Mouse (Mus musculus) thymus, postnatal 14 days (tissue): ENCODE data around the gene Ripply3.

Source experiments
- DNase-seq: peaks from one replicate; pipeline ENCODE4 v3.0.0; 2021

Gene Ripply3

DNA sequence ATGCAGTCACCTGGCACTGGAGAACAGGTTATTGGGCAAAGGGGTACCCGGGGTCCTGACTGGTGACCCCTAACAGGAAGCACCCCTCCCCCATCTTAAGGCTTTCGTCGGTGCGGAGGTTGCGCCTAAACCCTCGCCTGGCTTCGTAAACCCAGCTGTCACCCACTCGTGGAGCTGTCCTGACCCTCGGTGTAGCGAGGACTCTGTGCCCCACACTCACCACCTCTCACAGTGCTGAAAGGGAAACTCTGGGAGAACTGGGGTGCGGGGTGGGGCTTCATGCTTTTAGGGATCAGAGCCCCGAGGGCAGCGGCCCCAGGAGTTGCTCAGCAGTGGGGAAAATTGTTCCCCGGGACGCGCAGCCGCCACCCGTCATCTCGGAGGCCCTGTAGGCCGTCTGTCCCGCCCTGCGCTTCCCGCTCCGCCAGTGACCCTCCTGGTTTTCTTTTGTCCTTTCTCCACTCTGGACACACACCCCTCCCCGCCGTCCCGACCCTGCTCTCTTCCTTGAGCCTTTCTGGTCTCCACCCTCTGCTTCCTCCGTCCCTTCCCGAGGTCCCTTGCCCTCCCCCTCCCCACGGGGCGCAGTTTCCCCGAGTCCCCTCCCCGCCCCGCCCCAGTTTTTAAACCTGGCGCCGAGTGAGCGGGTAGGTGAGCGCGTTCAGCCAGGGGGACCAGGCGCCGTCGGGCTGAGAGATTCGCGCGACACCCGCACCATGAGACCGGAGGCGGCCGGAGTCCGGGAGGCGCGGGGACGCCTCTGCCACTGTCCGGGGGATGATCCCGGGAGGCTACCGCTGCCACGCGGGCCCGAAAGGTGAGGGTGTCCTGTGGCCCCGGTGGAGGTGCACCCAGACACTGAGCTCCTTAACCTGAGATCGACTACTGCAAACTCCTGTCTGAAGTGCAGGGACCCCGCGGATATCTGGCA lies at the start of gene Ripply3:
TSS of gene Ripply3 (plus strand) at position 640 of the 931 bp plus-strand sequence.
- DNase-seq = peak; percentile 25

DNA sequence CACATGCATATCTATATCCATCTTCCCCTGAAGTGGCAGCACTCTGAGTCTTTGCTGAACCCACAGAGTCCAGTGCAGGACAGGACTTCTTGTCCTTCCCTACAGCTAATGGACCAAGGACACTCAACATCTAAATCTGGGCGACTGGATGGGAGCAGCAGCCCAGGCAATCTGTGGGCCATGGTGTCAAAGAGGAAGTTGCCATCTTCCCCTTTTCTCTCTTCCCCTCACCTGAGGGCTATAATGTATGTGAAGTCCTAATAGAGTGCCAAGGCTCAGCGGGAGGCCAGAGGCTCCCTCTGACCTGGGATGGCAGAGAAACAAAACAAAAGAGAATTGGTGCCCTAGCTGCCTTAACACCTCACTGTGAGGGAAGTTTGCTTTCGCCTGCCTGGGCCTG lies 44.2 kb upstream of the Ripply3 start:
- DNase-seq = no peak

DNA sequence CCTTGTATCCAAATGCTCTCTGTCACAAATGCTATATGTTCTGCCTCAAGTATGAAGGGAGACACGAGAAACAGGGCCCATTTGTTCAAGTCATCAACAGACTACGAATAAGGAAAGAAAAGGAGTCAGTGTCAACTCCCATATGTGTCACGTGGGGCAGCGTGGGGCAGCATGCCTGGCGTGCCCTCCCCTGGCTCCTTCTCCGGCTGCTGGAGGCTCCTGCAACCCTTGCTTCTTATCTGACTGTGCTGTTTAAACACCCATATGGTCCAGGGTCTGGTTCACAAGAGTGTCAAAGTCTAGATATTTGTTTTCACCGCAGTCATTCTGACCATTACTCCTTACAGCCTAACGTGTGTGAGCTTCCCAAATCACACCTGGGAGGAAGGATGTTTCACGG lies 40.4 kb upstream of the Ripply3 start:
- no peak for DNase-seq

- no peak for DNase-seq
Measured at GRCm38 (mm10) chr16:94289138-94290072, 38.8 kb upstream of the Ripply3 start.

DNA sequence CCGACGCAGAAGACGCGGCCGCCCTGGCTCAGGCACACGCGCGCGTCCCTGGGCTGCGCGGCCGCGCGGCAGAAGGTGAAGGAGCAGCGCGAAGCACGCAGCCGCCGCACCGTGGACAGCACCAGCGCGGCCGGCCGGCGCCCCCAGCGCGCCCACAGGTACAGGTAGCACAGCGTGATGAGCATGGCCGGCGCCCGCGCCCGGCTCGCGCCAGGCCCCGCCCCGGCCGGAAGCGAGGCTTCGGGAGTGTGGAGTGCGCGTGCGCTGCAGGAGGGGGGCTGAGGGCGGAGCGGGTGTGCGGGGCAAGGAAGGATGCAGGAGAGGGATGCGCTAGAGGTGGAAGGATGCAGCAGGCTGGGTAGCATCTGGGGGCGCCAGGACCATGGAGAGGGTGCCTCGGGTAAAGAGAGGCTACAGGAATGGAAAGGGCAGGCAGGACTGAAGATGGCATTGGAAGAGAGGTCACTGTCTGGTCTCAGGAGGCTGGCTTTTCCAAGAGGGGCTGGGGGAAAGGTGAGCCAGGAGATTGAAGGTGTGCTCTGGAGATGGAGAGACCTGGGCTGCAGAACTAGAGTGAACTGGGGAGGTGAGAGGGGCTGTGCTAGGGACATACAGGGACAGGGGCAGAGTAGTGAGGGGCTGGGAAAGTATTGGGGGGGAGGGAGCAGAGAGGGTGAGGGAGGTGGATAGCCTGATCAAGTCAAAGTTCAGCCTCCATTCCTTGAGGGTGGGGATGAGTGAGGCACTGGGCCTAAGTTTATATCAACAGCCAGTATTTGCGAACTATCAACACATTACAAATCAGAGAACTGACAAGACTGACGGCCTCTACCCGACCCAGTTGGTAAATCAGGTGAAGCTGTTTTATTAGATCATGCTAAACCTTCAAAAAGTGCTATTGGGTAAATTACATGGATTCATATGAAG lies 37.9 kb upstream of the Ripply3 start:
- DNase-seq = peak; percentile 91

DNA sequence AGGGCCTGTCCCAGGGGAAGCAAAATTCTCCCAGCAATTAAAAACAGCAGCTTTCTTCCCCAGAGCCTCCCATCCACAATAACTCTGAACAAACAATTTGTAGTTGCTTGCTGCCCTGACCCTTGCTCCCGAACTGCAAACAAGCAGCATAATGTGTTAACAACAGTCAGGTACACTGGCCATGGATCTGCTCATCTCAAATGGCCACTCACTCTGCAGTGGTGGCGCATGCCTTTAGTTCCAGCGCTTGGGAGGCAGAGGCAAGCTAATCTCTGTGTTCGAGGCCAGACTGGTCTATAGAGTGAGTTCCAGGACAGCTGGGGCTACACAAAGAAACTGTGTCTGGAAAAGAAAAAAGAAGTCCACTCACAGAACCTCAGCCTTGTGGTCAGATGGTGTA lies 37.1 kb upstream of the Ripply3 start:
- DNase-seq = no peak

GRCm38 (mm10) chr16:94298081-94298480 lies 30.1 kb upstream of the Ripply3 start:
- DNase-seq = no peak

DNA sequence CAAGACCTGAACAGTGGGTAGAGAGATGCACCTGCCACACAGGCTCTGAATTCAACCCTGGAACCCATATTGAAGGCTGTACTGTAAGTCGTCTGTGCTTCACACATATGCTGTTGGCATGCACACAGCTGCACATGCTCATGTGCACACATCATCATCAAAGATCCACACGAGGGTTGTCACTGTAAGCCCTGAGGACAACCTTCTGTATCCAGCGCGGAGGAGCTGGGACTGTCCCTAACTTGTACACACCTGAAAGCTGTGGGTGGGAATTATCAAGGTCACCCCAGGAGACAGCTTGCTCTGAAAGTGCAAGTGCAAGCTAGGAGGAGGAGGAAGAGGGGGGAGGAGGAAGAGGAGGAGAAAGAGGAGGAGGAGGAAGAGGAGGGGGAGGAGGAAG lies 29.0 kb upstream of the Ripply3 start:
- no peak for DNase-seq

- no peak for DNase-seq
Measured at GRCm38 (mm10) chr16:94301194-94301593, 27.0 kb upstream of the Ripply3 start.

GRCm38 (mm10) chr16:94301696-94302095 lies 26.5 kb upstream of the Ripply3 start:
- no peak for DNase-seq

- DNase-seq = peak; percentile 45
Measured at GRCm38 (mm10) chr16:94302274-94303202, 25.7 kb upstream of the Ripply3 start.

DNA sequence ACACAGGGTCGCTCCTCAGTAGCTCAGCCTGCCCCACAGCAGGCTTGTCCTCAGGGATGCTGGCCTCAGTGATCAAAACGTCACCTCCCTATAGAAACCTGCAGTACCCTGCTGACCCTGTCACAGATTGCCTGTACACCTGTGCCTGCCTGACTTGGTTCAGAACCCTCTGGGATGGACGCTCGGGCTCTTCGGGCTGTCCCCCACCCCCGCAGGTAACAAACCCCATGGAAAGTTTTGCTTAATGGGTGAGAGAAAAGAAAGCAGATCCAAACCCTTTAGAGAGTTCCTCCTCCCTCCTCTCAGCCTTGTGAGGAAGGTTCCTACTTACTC lies 25.1 kb upstream of the Ripply3 start:
- no peak for DNase-seq

- DNase-seq = no peak
Measured at GRCm38 (mm10) chr16:94307526-94307925, 20.7 kb upstream of the Ripply3 start.

DNA sequence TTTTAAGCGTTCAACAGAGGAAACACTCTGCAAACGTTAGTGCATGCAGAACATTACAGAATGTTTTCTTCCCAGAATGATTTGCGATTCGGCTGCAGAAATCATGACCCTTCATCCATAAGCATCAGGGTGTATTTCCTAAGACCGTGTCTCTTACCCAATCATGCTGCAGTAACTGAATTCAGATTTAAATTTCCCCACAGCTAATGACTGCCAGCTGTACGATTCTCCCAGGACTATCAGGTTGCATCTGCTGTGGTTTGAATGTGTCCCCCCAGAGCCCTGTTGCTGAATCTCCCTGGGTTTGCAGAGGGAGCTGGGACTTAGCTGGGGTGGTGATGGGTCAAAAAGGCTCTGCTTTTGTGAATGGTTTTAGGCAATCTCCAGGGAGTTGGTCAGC lies 20.3 kb upstream of the Ripply3 start:
- DNase-seq = no peak

DNA sequence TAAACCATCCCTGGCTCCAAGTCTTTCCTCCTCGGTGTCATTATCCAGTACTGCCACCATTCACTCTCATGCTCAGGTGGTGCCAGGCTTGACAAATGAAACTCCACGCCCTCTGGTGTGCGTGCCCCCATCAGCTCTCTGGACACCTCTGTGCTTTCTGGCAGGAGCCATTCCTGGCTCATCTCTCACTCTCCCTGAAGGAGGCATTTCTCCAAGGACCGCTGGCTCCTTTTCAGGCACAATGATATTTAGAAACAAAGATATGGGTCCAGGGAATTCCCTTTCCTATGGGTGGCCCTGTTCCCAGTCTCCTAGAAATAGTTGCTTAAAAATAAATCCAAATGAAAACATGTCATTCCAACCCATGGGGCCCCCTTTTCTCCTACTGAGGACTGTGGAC lies 19.2 kb upstream of the Ripply3 start:
- DNase-seq = no peak

DNA sequence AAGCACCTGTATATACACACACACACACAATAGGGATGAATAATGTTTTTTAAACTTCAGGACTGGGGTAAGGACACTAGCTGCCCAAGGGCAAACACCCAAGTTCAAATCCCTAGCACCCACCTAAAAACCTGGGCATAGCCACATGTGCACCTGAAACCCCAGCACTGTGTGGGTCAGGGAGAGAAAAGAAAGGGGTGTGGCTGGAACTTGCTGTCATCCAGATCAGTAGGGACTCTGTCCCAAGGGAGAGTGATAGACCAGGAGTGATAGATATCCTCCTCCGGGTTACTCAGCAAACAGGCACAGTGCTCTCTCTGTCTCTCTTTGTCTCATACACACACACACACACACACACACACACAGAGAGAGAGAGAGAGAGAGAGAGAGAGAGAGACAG lies 16.8 kb upstream of the Ripply3 start:
- DNase-seq = no peak

DNA sequence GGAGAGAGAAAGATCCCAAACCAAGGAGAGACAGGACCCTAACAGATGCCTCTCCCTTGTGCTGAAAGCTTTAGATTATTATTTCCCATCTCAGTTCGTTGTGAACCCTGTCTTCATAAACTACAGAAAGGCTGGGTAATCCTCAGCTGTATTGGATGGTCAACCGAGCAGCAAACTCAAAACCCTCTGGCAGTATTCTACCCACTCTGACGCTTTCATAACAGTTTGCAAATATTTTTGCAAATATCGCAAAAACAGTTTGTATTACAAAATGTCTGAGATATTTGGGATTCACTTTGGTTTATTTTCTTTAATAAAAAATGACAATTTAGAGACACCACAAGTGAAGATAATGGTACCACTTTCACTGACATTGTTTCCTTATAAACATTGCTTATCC lies 16.3 kb upstream of the Ripply3 start:
- DNase-seq = no peak

DNA sequence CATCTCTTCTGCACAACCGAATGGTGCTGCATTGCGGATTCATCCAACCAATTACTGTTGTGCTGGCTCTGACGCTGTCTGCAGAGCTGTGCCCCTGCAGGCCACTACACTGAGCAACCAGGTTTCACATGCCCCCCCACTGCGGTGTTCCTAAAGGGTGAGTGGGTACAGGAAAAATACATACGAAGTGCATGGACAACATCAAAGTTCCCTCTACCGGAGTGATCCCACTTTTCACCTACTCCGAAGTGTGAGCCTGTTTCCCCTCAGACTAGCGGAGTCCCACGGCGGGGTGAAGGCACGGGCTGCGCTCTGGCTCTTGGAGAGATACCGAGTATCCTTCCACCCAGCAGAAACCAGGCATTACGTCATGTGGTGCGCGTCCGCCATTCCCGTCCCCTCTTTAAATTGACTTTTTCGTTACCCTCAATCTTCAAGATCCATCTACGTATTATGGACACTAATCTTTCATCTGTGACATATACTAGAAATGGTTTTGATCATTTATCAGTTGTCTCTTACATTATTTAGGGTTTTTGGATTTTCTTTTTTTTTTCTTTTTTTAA lies 15.5 kb upstream of the Ripply3 start:
- peak; percentile 84 for DNase-seq

GRCm38 (mm10) chr16:94313229-94314030 lies 14.8 kb upstream of the Ripply3 start, which contains the start of gene Hlcs:
TSS of gene Hlcs (minus strand) at chr16:94313571.
- DNase-seq = peak; percentile 99

- DNase-seq = no peak
Measured at GRCm38 (mm10) chr16:94314626-94315025, 13.6 kb upstream of the Ripply3 start.
